Mouse (Mus musculus): ENCODE measurements around the gene Alpl.

DNA sequence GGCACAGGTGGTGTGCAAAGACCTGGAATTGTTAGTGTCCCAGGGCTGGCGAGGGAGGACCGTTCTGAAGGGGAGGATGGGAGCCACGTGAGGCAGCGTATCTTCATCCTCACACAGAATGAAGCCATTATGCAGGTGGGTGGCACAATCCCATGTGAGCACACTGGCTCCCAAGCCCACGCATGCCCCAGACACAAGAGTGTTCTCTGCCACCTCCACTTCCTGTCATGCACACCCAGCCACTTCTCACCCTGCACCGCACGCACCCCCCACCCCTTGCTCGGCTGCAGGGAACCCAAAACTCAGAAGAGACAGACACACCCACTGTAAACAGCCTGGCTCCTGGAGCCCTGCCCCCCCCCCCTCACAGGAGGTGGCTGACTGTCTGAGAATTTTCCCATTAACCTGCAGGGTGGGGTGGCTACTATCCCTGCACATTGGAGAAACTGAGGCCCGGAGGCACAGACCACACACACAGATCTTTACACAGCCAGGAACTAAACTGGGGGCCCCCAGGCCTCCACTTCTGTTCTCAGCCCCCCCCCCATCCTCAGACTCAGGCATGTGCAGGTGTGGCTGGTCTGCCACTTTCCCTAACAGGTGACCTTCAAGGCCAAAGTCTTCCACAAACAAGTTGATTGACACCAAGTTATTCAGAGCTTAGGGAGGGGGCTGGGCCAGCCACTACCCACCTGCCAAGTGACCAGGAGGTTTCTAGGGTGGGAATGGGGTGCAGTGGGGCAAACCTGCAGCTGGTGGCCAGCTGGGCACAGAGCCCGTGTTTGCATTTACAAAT is 103.9 kb downstream of the Alpl start:
- TF ChIP-seq E2F4 (IDR thresholded peaks at IDR 0.05; ENCODE audit: insufficient replicate concordance, low read depth, low read length): no peak
- no peak for TF ChIP-seq USF2 (conservative IDR thresholded peaks at IDR 0.05; ENCODE audit: low read depth, low read length)
- no peak for TF ChIP-seq CTCF (conservative IDR thresholded peaks at IDR 0.05 in 1 of 2, IDR thresholded peaks at IDR 0.05 in 1 of 2; ENCODE audit: low read depth in 2 of 2, low read length in 2 of 2)
- TF ChIP-seq ZC3H11A (IDR thresholded peaks at IDR 0.05; ENCODE audit: low read depth, low read length): no peak

Data from CH12.LX (cell line).